Mouse (Mus musculus): ENCODE measurements around the gene Arhgap9.

The Arhgap9 gene

GRCm38 (mm10) chr10:127346173-127346572 is 24.4 kb downstream of the Arhgap9 start:
- no peak for DNase-seq (ENCODE audit: low spot score)

GRCm38 (mm10) chr10:127348957-127349356 is 27.2 kb downstream of the Arhgap9 start:
- DNase-seq (ENCODE audit: low spot score) = no peak

DNA sequence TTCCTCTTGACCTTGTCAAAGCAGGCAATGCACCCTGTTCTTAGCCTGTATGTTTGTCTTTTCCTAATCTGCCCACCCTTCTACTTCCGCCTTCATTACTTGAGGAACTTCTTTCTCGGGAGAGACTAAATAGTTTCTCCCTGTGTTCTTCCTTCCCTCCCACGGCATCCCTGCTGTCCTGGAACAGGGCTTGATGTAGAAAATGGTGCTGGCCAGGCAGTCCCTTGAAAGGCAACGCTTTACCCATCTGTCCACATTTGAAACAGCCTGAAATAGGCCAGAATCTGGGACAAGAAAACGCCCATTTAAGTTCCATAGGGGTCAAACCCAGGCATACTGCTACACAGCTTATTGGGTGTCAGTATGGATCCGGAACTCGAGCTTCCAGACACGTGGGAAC is 28.0 kb downstream of the Arhgap9 start:
- no peak for DNase-seq (ENCODE audit: low spot score)

GRCm38 (mm10) chr10:127350594-127351284 is 29.0 kb downstream of the Arhgap9 start:
- DNase-seq (ENCODE audit: low spot score) = peak; percentile 28

DNA sequence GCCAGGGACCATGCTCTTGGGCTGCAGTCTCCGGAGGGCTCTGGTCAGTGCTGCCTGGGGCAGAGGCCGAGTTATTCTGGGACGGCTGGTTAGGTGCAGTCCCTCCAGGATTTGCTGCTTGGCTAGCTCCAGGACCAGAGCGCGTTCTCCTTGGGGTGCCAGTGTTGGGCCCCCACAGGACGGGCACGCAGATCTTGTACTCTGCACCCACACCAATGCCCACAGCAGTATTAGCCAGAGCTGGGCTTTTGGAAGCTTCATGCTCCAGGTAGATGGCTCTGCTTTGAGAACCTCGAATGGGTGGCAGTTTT is 29.5 kb downstream of the Arhgap9 start:
- DNase-seq (ENCODE audit: low spot score) = no peak

GRCm38 (mm10) chr10:127351719-127352118 is 30.0 kb downstream of the Arhgap9 start:
- DNase-seq (ENCODE audit: low spot score) = no peak

GRCm38 (mm10) chr10:127352187-127352586 is 30.4 kb downstream of the Arhgap9 start:
- no peak for DNase-seq (ENCODE audit: low spot score)

- no peak for DNase-seq (ENCODE audit: low spot score)
These were observed 31.0 kb downstream of the Arhgap9 start for GRCm38 (mm10) chr10:127352766-127353165.

DNA sequence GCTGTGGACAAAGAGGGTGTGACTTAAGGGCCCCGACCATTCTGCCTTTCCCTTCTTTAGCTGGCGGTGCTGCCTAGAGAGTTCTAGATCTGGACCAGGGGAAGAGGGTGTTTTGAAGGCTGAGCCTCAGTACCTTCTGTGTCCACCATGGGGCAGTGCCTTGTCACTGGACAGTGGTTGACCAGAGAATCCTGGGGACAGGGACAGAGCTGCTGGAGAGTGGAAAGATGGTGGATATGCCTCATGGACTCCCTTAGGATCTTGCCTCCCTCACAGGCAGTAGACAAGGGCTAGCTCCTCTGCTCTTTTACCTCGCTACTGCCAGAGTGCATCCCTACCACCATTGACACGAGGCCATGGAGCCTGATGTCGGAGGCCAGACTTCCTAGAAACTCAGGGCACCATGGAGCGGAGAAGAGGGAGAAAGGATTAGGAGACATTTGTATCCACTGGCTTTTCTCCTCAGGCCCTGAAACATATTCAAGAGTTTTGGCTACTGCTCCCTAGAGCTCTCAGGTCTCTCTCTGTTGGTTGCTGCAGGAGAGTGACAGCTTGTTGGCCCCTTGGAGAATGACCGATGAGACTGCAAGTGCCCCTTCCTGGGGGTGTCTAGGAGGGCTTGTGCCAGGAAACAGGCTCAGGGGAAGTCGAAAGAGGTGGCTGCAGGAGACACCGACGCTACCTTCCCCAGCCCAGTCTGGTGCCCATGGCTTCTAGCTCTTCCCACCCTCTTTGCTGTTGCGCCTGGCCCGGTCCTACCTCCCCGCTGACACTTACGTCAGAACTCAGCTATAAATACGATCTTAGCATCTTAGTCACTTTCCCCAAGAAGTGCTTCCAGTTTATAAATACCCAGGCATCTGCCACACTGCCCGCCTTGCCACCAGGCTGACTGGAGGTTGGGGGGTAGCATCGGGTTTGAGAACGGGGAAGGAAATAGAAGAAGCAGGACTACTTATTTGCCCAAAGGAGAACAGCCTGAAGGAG is 32.4 kb downstream of the Arhgap9 start, which contains the start of gene Inhbe:
Gene Inhbe (minus strand): TSS at position 503 of the 987 bp plus-strand sequence.
- peak; percentile 45 for DNase-seq (ENCODE audit: low spot score)

GRCm38 (mm10) chr10:127355336-127355735 is 33.6 kb downstream of the Arhgap9 start:
- no peak for DNase-seq (ENCODE audit: low spot score)

DNA sequence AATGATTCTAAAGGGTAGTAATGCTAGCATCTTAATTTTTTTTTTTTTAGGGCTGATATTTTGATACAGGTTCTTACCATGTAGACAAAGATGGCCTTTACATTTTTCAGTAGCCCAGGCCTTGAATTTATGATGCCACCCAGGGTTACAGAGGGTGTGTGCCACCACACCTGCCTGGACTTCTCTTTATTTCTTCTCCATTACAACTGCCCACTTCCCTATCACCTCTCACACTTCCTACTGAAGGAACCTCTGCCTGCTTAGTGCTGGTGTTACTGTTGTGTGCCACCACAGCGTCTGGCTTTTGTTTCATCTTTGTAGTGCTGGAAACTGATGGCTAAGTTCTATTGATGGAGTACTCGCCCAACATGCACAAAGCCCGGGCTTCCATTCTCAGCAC is 39.0 kb downstream of the Arhgap9 start:
- no peak for DNase-seq (ENCODE audit: low spot score)

DNA sequence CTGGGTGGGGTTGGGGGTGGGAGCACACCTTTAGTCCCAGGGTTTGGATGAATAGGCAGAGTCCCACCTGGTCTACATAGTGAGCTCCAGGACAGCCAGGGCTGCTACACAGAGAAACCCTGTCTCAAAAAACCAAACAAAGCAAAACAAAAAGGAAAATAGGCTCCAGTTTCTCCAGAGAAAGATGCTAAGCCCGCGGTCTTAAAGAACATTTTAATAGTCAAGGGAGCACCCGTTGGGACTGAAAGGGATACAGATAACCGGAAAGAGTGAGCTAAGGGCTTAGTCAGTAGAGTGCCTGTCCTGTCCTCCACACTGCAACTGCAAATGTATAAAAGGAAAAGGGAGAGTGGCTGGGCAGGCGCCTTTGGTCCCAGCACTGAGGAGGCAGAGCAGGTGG is 45.4 kb downstream of the Arhgap9 start:
- no peak for DNase-seq (ENCODE audit: low spot score)

- no peak for DNase-seq (ENCODE audit: low spot score)
These were observed 46.5 kb downstream of the Arhgap9 start for GRCm38 (mm10) chr10:127368273-127368672.

- no peak for DNase-seq (ENCODE audit: low spot score)
These were observed 48.4 kb downstream of the Arhgap9 start, which contains the start of gene Inhbc for GRCm38 (mm10) chr10:127369834-127370820. TSS of gene Inhbc (minus strand) at chr10:127370431.

- no peak for DNase-seq (ENCODE audit: low spot score)
These were observed 49.3 kb downstream of the Arhgap9 start for GRCm38 (mm10) chr10:127371023-127371422.

DNA sequence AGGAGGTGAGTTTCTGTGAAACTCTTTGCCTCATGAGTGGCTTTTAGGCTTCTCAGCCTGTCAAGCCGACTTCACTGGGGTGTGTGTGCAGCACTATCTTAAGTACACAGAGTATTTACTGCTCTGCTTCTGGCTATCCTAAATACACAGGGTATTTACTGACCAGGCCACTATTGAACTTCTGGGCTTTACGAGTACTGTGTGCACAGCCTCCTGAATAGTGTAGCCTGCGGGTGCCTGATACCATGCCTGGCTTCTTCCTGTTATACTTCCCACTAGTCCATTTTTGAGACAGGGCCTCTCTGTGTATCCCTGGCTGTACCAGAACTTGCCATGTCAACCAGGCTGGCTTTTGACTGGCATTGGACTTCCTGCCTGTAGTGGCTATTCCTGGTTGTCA is 55.9 kb downstream of the Arhgap9 start:
- no peak for DNase-seq (ENCODE audit: low spot score)
